Mouse (Mus musculus): Measurements from ENCODE around the gene Ttc7b.

DNA sequence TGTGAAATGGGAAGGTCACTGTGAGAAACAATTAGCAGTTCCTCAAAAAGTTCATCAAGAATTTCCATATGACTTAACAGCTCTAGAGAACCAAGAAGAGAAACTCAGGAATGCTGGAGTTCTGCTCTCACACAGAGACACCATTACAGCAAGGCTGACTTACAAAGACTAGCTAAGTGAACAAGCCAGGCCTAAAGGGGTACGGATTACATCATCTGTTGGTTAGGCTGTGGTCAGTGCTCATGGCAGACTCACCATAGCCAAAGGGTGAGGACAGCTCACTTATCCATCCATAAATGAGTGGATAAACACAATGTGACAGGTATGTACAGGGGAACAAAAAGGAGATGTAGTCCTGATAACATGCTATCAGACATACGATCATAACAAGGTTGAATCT is 123.8 kb downstream of the Ttc7b start:
- TF ChIP-seq CTCF (IDR thresholded peaks at IDR 0.05; ENCODE audit: insufficient read depth, low read depth, low read length): no peak
- TF ChIP-seq POLR2A (IDR thresholded peaks at IDR 0.05; ENCODE audit: insufficient read depth, low read depth, low read length): no peak
